Mouse (Mus musculus) CH12.LX (cell line): ENCODE measurements around the gene Vti1a.

Experiments used
- CTCF ChIP-seq, 2 experiments: IDR thresholded peaks in 1 of 2; conservative IDR thresholded peaks in 1 of 2; 2 replicates each; pipeline ENCODE4 v1.5.1; 2011 to 2012; ENCODE audit warnings: low read depth in 2 of 2, low read length in 2 of 2, improper control_type of control experiment in 1 of 2, inconsistent platforms in 1 of 2, mild to moderate bottlenecking in 1 of 2, moderate library complexity in 1 of 2
- E2F4 ChIP-seq: IDR thresholded peaks from 2 replicates; pipeline ENCODE4 v1.6.1; 2011; ENCODE audit warnings: low read depth, low read length, improper control_type of control experiment; ENCODE audit not compliant: insufficient replicate concordance
- ETS1 ChIP-seq: conservative IDR thresholded peaks from 2 replicates; pipeline ENCODE4 v1.6.1; 2012; ENCODE audit warnings: low read depth, mild to moderate bottlenecking, inconsistent platforms, low read length, improper control_type of control experiment, moderate library complexity
- MAX ChIP-seq: IDR thresholded peaks from 2 replicates; pipeline ENCODE4 v1.6.1; 2011; ENCODE audit warnings: low read length, improper control_type of control experiment
- MXI1 ChIP-seq: IDR thresholded peaks from 2 replicates; pipeline ENCODE4 v1.6.1; 2011; ENCODE audit warnings: mild to moderate bottlenecking, low read depth, low read length, improper control_type of control experiment
- POLR2A ChIP-seq: IDR thresholded peaks from 2 replicates; pipeline ENCODE4 v1.6.1; 2011; ENCODE audit warnings: low read depth, mild to moderate bottlenecking, improper control_type of control experiment, low read length
- SMC3 ChIP-seq: IDR thresholded peaks from 2 replicates; pipeline ENCODE4 v1.6.1; 2011; ENCODE audit warnings: low read depth, low read length, improper control_type of control experiment
- TCF12 ChIP-seq: IDR thresholded peaks from 2 replicates; pipeline ENCODE4 v1.6.1; 2014; ENCODE audit warnings: low read depth, mild to moderate bottlenecking, inconsistent platforms, low read length, improper control_type of control experiment
- USF1 ChIP-seq: IDR thresholded peaks from 2 replicates; pipeline ENCODE4 v1.6.1; 2014; ENCODE audit warnings: low read depth, mild to moderate bottlenecking, inconsistent platforms, low read length, improper control_type of control experiment
- ZKSCAN1 ChIP-seq: IDR thresholded peaks from 2 replicates; pipeline ENCODE4 v1.6.1; 2012; ENCODE audit warnings: low read depth, inconsistent platforms, low read length, improper control_type of control experiment, borderline replicate concordance

DNA sequence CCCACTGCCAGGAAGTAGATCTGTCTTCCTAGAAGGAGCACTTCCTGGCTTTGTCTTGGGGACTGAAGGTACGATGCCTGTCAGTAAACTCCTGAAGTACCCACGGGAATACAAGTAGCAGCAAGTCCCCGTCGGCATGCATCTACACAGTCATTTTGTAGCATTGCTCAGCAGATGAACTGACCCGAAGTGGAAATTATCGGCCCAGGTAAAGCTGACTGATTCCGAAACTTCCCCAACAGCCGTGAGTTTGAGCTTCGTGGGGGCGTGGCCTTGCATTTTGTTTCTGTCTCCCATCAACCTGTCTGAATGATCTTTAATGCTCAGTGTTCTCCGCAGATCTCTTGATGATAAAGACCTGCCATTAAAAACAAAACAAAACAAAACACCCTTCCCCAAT, 85.5 kb downstream of the Vti1a start:
- no peak for TF ChIP-seq USF1
- TF ChIP-seq CTCF (conservative IDR thresholded peaks at IDR 0.05 in 1 of 2, IDR thresholded peaks at IDR 0.05 in 1 of 2; ENCODE audit: low read depth in 2 of 2, low read length in 2 of 2): no peak
- no peak for TF ChIP-seq MAX
- TF ChIP-seq TCF12: peak; percentile 59; the same call in 1 of the 2 replicates
- TF ChIP-seq SMC3: no peak
- TF ChIP-seq E2F4: no peak
- peak; percentile 71 for TF ChIP-seq ETS1
- no peak for TF ChIP-seq POLR2A
- TF ChIP-seq MXI1: 0 out of 2 replicates have a peak, but pooled peaks have one; percentile 26
- TF ChIP-seq ZKSCAN1: no peak
